Mouse (Mus musculus) megakaryocyte, embryonic 14.5 days (primary cell): ENCODE results near the gene Bbs12.

Experiments
- FLI1 ChIP-seq: IDR thresholded peaks from 2 replicates; pipeline ENCODE4 v1.6.1; 2012; ENCODE audit warnings: low read length, inconsistent platforms, mixed read lengths
- GATA1 ChIP-seq: IDR thresholded peaks from 3 replicates; pipeline ENCODE4 v1.6.1; 2012; ENCODE audit warnings: mixed read lengths, low read length, inconsistent platforms, borderline replicate concordance

DNA sequence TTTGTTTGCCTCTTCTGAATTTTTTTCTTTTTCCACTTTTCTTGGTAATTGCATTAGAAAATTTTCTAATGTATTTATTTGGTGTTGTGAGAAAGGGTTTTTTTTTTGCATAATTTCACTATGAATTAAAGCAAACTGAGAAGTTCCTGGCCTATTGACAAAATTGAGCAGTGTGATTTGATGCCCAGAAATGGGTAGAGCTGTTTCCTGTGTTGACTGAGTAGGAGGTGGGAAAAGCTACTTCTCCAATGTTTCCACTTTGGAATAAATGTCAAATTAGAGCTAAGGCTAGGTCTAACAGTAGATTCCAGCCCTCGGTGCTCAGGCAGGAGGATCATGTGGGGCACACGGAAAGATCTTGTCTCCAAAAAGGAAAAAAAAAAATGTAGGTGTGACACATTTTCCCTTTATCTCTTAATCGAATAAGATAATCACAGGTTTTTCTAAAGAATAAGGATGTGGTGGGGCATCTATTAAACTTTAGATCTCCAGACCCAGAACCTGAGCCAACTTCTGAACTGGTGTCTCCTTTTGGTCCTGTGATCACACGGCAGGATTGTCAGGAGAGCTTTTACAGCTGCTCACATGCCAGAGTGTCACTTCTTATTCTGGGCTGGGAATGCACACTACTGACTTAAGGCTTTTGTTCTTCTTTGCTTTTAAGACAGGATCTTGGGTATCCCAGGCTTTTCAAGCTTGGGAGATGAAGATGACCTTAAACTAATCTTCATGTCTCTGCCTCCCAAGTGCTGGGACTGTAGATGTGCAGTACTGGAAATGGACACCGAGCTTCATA is 13.2 kb downstream of the Bbs12 start:
- no peak for TF ChIP-seq GATA1
- no peak for TF ChIP-seq FLI1
